Mouse (Mus musculus) urinary bladder, adult 2 months (tissue): ENCODE data around the gene Olfr48. TPM values are rescaled to one million over a fixed set of nuclear protein-coding genes. Genes with fewer than 3 reads are reported as not detected.

Experiments
- DNase-seq: peaks from one replicate; pipeline ENCODE4 v3.0.0; 2022; ENCODE audit warnings: low spot score
- polyA plus RNA-seq: library from polyadenylated mRNA; depleted of rRNA; stranded (reverse); fragments of >200 nt; gene quantifications from 2 replicates; pipeline ENCODE4 v1.2.3, GENCODE M21; 2012; rRNA removed

The Olfr48 gene
- polyA plus RNA-seq, result not detected in 2 replicates

DNA sequence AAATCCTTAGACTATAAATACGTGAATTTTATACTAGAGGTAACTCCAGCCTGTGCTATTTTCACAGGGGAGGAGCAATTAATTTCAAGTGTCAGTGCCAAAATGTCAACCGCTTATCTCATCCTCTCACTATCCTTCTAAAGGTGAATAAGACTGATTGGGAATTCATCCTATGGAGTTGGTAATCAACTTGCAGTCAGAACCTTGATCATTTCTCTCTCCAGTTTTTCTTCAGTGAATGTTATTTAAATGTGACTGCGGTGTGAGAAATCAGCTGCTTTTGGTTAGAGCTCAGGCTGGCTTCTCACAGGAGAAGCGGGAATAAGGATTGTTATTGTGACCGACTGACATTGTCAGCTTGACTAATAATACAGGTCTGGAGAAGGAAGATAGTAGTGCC lies at the start of gene Olfr48:
TSS of gene Olfr48 (minus strand) at position 101 of the 400 bp plus-strand sequence.
- no peak for DNase-seq

DNA sequence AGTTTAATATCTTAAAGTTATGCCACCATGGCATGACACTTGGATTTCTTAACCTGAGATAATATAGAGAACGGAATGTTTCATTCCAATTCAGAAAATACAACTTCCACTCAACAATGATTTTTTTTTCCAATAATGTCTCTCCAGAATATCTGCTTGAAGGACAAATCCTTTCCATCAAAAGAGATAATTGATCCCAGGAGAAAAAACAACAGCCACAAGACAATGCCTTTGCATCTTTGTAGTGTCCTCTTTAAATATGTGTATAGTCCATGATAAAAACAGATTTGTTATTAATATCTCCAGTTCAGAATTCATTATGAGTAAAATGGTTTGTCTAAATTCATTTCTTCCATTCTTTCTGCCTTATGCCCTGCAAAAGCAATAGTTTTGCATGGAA lies 30.1 kb upstream of the Olfr48 start, which contains the start of gene Olfr1257:
TSS of gene Olfr1257 (plus strand) at position 301 of the 400 bp plus-strand sequence.
- no peak for DNase-seq

DNA sequence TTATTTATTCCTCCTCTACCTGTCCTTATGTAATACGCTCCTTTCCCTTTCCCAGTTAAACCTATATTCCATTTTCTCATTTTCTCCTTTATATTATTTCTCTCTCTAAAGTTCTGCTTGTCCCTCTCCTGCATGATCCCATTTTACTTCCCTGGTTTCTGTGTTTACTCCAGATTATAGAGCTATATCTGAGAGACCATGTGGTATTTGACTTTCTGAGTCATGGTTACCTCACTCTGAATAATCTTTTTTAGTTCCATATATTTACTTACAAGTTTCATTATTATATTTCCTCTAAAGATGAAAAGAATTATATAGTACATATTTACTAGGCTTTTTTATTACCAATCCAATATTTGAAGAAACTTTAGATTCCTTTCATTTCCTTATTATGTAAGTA lies 1.2 kb upstream of the Olfr48 start:
- DNase-seq, result no peak

DNA sequence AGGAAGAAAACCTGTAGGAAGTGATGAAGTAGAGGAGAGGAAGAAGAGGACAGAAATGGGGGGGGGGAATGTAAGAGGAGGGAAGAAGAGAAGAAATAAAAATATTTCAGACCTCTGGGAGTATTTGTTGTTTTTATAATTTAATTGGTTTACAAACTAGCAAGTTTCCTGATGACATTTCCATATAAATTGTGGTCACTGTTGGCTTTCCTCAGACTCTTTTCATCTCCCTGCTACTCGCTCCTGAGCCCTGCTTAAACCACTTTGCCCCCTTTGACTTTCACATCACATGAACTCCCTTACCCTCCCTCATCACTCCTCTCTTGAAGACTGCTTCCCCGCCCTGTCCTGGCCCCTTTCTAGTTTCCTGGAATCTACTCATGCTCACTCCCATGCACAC lies 6.5 kb downstream of the Olfr48 start, which contains the start of gene Olfr1256:
TSS of gene Olfr1256 (minus strand) at position 101 of the 400 bp plus-strand sequence.
- no peak for DNase-seq

GRCm38 (mm10) chr2:89820216-89820615 lies 27.8 kb downstream of the Olfr48 start:
- no peak for DNase-seq

DNA sequence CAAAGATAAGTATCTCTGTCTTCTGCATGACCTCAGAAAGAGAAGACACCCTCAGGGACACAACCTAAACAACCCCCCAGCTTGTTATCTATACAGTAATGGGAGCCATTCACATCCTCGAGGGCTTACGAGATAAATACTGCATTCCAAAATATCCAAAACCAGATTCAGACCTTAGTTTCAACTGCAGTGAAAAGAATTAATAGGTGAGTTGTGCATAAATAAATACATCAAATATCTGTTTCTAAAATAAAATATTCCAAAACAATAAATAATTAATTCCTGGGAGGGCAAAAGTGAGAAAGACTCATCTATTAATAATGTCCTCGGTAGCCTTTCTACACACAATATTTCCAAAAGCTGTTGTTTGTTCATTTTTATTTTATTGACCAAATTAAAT lies 36.3 kb downstream of the Olfr48 start, which contains the start of gene Olfr1255:
TSS of gene Olfr1255 (plus strand) at position 301 of the 400 bp plus-strand sequence.
- no peak for DNase-seq

- DNase-seq, result no peak
These were observed 37.3 kb downstream of the Olfr48 start for GRCm38 (mm10) chr2:89810751-89811150.

GRCm38 (mm10) chr2:89799583-89799982 lies 48.4 kb downstream of the Olfr48 start:
- no peak for DNase-seq

DNA sequence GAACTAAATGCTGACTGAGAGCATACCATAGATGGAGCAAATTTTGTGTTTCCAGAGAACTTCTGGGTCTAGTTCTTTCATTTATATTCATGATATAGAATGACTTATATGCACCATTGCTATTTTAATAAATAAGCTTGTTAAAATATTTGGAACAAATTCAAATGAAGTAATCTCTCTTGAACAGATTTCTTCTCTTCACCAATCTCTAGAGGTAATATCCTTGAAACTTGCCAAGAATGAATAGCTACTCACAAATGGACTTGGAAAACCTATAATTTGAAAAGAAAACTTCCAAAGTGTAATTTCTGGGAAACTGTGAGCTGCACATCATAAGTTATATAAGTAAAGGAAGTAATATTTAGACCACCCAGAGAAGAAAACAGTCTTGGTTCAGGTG lies 54.5 kb downstream of the Olfr48 start, which contains the start of gene Olfr1254:
TSS of gene Olfr1254 (minus strand) at position 101 of the 400 bp plus-strand sequence.
- DNase-seq, result no peak

Other genes with a start within 250 kb of the Olfr48 start
- not detected in 2 replicates for gene Olfr1247, start 234.1 kb downstream of the Olfr48 start, polyA plus RNA-seq
- gene Olfr1248, start 230.0 kb downstream of the Olfr48 start, polyA plus RNA-seq, result not detected in 2 replicates
- not detected in 2 replicates for gene Olfr1249, start 213.2 kb downstream of the Olfr48 start, polyA plus RNA-seq
- gene Olfr1250, start 186.7 kb downstream of the Olfr48 start, polyA plus RNA-seq, result not detected in 2 replicates
- gene Olfr1251, start 176.3 kb downstream of the Olfr48 start, polyA plus RNA-seq, result not detected in 2 replicates
- not detected in 2 replicates for gene Olfr1252, start 123.2 kb downstream of the Olfr48 start, polyA plus RNA-seq
- not detected in 2 replicates for gene Olfr1253, start 91.1 kb downstream of the Olfr48 start, polyA plus RNA-seq
- not detected in 2 replicates for gene Olfr1254, start 54.6 kb downstream of the Olfr48 start, polyA plus RNA-seq
- gene Olfr1255, start 36.2 kb downstream of the Olfr48 start, polyA plus RNA-seq, result not detected in 2 replicates
- gene Olfr1256, start 6.7 kb downstream of the Olfr48 start, polyA plus RNA-seq, result not detected in 2 replicates
- not detected in 2 replicates for gene Olfr1257, start 30.2 kb upstream of the Olfr48 start, polyA plus RNA-seq
- gene Olfr1258, start 79.1 kb upstream of the Olfr48 start, polyA plus RNA-seq, result not detected in 2 replicates
- gene Olfr1259, start 100.5 kb upstream of the Olfr48 start, polyA plus RNA-seq, result 0.03 and 0.07 TPM in 2 replicates
- gene Olfr1260, start 126.1 kb upstream of the Olfr48 start, polyA plus RNA-seq, result not detected in 2 replicates
- gene Olfr1261, start 143.0 kb upstream of the Olfr48 start, polyA plus RNA-seq, result not detected in 2 replicates
- gene Olfr1262, start 151.9 kb upstream of the Olfr48 start, polyA plus RNA-seq, result not detected in 2 replicates
- gene Olfr1263, start 163.9 kb upstream of the Olfr48 start, polyA plus RNA-seq, result not detected in 2 replicates
- gene Olfr1264, start 177.4 kb upstream of the Olfr48 start, polyA plus RNA-seq, result not detected in 2 replicates
- not detected in 2 replicates for gene Olfr1265, start 187.1 kb upstream of the Olfr48 start, polyA plus RNA-seq
- not detected in 2 replicates for gene Olfr140, start 215.4 kb upstream of the Olfr48 start, polyA plus RNA-seq